Mouse (Mus musculus) embryo, embryonic 11 days (tissue): Measurements from ENCODE around the gene Olfr518.

Source experiments
- DNase-seq: peaks from one replicate; pipeline ENCODE4 v3.0.0-alpha.2; 2015

Olfr518 gene

GRCm38 (mm10) chr7:108884906-108885305, at the start of gene Olfr518:
Gene Olfr518, minus strand, starts transcription at chr7:108885006.
- no peak for DNase-seq

- peak; percentile 94 for DNase-seq
These were observed 49.3 kb upstream of the Olfr518 start, which contains the start of gene Eif3f for GRCm38 (mm10) chr7:108933794-108934731. Gene Eif3f, plus strand, starts transcription at chr7:108934417.

DNA sequence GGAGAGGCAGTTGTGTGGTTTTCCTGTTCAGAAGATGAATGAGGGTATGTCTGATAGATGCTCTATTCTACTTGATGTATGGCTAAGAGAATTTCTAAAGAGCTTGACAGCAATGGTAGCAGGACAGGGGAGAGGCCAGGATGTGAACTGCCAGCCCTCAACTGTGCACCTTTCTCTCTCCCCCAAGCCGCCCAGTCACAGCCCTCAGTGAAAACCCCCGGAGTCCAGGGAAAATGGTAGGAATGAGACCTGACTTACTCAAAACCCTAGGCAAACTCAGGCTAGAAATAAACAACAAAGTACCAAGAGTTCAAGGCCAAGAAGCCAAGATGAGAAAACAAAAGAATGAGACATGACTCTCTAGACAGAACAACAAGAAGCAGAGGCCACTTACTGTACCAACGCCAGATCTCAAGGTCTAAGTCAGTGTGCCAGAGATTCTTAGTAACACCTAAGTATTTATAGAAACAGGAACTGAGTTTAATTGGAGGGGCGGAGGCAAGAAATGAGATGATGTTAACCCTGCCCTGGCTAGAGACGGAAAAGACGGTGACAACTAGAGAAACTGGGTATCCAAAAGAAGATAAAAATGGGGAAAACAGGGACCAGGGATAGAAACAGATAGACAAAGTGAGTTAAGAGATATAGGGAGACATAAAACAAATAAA, 45.1 kb upstream of the Olfr518 start, which contains the start of gene Nlrp10:
Gene Nlrp10 (minus strand): TSS at position 453 of the 668 bp plus-strand sequence.
- DNase-seq = no peak

GRCm38 (mm10) chr7:108928280-108929188, 43.7 kb upstream of the Olfr518 start:
- DNase-seq = no peak

DNA sequence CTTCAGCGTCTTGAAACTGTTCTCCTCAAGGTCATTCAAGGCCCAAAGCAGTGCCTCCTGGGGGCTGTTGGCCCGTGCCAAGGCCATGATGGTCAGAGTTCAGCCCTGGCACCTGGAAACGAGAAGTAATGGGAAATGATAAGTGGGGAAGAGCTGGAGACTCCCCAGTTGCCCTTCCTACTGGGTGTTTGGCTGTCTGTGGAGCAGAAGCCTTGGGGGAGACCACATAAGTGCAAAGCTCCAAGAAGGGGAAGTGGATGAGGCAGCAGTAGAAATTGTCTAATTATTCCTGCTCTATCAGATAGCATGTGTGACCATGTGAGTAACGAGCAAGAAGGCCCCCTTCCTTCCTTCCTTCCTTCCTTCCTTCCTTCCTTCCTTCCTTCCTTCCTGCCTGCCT, 42.2 kb upstream of the Olfr518 start:
- DNase-seq = no peak

DNA sequence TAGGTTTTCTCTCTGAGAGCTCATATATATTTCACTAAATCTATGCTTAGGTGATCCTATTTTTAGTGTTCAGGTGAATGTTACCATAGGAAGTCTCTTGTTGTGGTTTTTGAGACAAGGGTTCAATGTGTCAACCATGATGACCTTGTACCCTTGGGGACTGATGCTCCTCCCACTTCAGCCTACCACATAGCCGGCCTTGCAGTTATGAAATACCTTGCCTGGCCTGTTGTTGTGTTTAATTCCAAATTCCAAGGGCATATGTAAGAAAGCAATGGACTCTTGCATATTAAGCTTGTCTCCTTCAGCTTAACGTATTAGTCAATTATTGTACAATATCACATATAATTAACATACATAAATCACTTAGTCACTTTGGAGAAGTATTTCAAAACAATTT, 19.2 kb upstream of the Olfr518 start:
- no peak for DNase-seq

DNA sequence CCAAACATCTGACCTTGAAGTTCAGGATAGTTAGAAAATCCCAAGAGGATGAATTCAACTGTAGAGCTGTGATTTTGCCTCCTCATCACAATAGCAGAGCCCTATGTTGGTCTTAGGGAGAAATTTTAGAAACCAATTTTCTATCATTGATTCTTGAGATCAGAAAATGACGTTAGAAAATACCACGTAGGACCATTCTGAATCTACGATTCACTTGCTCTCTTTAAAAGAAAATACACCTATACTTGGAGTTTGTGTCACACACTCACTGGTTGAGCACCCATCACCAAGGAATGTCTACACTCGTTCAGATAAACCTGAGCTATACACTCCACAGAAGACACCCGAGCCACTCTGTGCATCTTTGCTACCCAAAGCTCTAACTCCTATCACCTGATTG, 9.5 kb upstream of the Olfr518 start, which contains the start of gene Olfr519:
Gene Olfr519 (minus strand): TSS at position 101 of the 400 bp plus-strand sequence.
- no peak for DNase-seq

GRCm38 (mm10) chr7:108872279-108872678, 12.5 kb downstream of the Olfr518 start, which contains the start of gene Olfr517:
Gene Olfr517, minus strand, starts transcription at chr7:108872379.
- no peak for DNase-seq

- no peak for DNase-seq
These were observed 34.4 kb downstream of the Olfr518 start, which contains the start of gene Olfr516 for GRCm38 (mm10) chr7:108850429-108850828. Gene Olfr516, minus strand, starts transcription at chr7:108850529.
